Mouse (Mus musculus) forelimb bud, embryonic 11.5 days (tissue): ENCODE results near the gene Nmt2.
A peak's percentile ranks its signal among the peaks of the same experiment; 100 is the strongest.

Experiments
- DNase-seq: peaks from one replicate; pipeline ENCODE4 v3.0.0-alpha.2; 2012; ENCODE audit warnings: low read depth, low spot score

Nmt2 gene

GRCm38 (mm10) chr2:3283602-3284472, at the start of gene Nmt2:
Gene Nmt2 (plus strand): TSS chr2:3284212.
- peak; percentile 100 for DNase-seq

DNA sequence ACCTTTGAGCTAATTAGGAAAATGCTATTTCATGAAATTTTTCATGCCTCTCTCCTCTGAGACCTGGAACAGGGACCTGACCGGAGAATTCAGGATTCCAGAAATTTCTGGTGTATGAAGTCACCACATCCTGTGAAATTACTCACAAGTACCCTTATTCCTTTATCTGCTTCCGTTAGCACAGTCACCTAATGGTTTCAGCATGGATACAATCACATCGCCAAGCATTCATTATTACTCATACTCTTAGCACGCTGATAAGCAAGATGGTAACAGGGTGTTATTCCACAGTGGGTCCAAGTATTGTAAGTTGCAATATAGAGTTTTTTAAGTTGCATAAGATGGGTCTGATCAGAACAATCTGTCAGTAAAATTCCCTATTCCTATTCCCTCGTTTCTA, 44.8 kb upstream of the Nmt2 start:
- DNase-seq, result no peak

GRCm38 (mm10) chr2:3244251-3244650, 39.8 kb upstream of the Nmt2 start:
- no peak for DNase-seq

DNA sequence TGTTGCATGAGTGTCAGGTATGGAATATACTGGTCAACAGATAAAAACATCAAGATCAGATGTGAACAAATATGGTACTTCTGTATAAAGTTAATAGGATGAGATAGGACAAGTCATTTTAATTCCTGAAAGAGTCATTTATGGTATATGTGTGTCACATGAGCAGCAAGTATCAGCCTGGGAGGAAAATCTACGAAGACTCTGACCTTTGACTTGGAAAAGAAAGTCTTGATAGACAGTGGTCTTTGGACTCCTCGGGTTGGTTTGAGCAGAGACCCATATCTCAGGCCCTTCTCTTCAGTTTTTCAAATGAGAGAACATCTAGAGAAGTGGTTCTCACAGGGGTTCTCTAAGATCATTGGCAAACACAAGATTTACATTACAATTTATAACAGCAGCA, 32.7 kb upstream of the Nmt2 start:
- DNase-seq, result no peak

GRCm38 (mm10) chr2:3266466-3266865, 17.5 kb upstream of the Nmt2 start:
- DNase-seq, result no peak

- DNase-seq, result no peak
Observed at GRCm38 (mm10) chr2:3267879-3268278, 16.1 kb upstream of the Nmt2 start.

DNA sequence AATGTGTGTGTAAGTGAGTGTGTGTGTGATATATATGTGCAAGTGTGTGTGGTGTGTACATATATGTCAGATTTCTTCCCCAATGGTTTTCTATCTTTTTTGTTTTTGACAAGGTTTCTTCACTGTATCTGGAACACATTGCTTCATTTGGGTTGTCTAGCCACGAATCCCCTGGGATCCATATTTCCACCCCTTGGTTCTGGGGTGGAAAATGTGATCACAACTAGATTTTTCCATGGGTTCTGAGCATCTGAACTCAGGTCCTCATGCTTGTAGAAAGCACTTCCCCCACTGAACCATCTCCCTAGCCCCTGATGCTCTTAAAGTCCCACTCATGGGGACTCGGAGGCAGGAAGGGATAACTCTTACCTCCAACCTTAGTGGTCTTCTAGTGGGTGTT, 10.7 kb upstream of the Nmt2 start:
- no peak for DNase-seq

- DNase-seq, result no peak
Observed at GRCm38 (mm10) chr2:3276106-3276505, 7.9 kb upstream of the Nmt2 start.

- DNase-seq, result no peak
Observed at GRCm38 (mm10) chr2:3277502-3277901, 6.5 kb upstream of the Nmt2 start.

- DNase-seq, result no peak
Observed at GRCm38 (mm10) chr2:3281311-3281710, 2.7 kb upstream of the Nmt2 start.

GRCm38 (mm10) chr2:3282866-3283601, 978 bp upstream of the Nmt2 start:
- peak; percentile 5 for DNase-seq

DNA sequence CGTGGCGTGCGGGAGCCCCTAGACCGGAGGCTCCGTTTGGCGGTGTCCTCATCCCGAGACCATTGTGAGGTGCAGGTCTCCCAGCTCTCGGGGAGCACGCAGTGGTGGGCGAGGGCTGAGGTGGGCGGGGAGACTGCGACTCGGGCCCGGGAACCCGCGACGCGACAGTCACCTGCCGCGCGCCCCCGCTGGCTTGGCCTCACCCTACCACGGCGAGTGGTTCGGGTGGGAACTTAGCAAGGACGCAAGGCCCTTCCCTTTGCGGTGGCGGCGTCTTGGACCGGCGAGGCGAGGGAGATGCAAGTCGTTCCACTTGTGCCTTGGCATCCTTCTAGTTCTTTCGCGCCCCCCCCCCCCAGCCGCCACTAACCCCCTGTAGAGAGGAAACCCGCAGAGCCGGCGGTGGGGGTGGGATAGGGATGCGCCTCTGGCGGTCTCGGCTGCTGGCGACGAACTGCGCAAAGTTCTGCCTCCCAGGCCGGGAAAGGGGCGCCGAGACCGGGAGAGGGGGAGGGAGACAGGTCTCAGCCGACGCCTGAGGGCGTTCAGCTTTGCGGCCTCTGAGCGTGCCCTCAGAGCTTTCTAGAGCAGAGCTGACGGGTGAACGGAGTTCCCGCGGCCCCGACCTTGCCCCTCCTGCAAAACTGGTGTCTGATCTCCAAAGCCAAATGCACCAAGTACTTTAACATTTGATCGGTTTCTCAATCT, 615 bp downstream of the Nmt2 start:
- peak; percentile 51 for DNase-seq

- no peak for DNase-seq
Observed at GRCm38 (mm10) chr2:3285181-3285530, 1.1 kb downstream of the Nmt2 start.

GRCm38 (mm10) chr2:3285709-3286108, 1.7 kb downstream of the Nmt2 start:
- DNase-seq, result no peak

- no peak for DNase-seq
Observed at GRCm38 (mm10) chr2:3286243-3286642, 2.2 kb downstream of the Nmt2 start.

DNA sequence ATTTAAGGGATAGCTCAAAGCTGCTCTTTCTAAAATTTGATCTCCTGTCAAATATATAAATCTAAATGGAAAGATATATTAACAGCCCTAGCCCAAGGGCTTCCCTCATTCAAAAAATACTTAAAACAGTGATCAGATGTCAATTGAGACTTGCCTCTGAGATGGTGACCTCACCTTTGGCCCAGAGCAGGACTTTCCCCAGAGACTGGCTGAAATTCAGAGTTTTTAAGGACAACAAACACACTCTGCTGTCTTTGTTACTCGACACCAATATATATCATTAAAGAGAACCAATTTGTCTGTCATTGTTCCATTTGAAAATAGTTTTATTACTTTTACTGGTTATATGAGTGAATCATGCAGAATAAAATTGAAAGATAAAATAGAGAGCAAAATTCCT, 5.6 kb downstream of the Nmt2 start:
- no peak for DNase-seq

DNA sequence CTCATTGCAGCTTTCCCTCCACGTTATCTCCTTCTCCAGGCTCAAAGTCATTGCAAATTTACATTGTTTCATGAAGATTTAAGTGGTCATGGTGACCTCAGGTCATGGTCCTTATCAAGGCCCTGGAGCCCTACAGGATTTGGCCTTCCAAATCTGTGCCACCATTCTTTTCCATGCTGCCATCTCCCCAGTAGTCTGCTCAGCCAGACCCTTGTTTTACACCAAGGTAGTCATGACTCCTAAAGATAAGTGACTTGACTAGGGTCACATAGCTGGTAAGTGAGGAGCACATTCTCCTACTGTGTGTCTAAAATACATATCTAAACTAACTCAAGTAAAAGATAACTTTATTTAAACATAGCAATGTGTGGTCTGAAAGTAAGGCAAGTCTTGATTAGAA, 8.2 kb downstream of the Nmt2 start:
- no peak for DNase-seq

DNA sequence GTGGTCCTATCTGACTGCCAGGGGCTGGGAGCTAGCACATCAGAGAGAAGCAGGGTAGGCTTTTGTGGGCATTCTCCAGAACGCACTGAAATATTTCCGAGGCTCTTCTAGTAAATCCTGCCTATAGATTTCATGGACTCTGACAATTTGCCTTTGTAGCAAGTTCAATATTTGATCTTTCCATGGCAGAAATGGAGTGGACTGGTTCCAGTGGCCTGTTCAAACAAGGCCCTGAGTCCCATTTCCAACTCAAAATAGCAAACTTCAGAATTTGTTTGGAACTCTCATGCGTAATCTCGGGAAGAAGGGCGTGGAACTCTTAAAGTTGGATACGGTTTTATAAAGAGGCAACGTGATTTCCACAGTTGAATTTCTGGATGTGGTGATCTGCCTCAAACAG, 11.8 kb downstream of the Nmt2 start:
- no peak for DNase-seq

DNA sequence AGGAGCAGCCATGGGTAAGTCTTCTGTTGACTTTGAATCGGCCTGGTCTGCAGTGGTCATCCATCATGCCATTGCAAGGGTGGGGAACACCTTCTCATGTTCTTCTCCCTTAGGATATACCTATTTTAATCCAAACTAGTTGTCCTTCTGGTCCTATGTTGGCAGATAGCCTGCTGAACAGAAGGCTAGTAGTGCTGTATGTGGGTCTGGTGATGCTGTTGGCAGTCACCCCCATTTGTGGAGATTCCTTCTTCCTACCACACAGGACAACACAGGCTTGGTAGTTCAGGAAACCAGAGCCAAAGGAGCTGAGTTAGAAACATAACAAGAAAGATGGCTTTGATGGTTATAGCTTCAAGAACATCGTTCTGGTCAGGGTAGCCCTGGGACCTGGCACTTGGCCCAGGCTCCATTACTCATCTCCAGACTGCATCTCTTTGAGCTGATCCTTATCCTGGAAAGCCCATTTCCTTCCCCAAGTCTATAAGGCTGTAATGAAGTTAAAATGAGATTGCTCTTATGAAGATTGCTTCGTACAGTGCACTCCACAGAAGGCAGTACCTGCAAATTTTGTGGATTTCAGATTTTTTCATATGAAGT, 21.5 kb downstream of the Nmt2 start:
- no peak for DNase-seq

- no peak for DNase-seq
Observed at GRCm38 (mm10) chr2:3323132-3323531, 39.1 kb downstream of the Nmt2 start.

- no peak for DNase-seq
Observed at GRCm38 (mm10) chr2:3324381-3325130, 40.5 kb downstream of the Nmt2 start.
